Mouse (Mus musculus) stomach, postnatal 0 days (tissue): ENCODE data around the gene Galnt6. TPM values are rescaled to one million over a fixed set of nuclear protein-coding genes. Genes with fewer than 3 reads are reported as not detected.

ENCODE experiments used
- ATAC-seq: fragments of 200-750 bp; cut with Nextera tagmentation; 2 replicates; pipeline ENCODE4 v1.8.0; 2017; ENCODE audit not compliant: low FRiP score, low TSS enrichment
- DNase-seq: peaks from one replicate; pipeline ENCODE4 v3.0.0-alpha.2; 2016; ENCODE audit warnings: low spot score
- H3K27ac ChIP-seq: fragments of 300-500 bp; sonication (generic); replicated peaks from 2 replicates; pipeline ENCODE4 v1.5.1; 2014; ENCODE audit warnings: mild to moderate bottlenecking, control low read depth
- H3K27me3 ChIP-seq: fragments of 300-500 bp; sonication (generic); 2 replicates; pipeline ENCODE4 v1.6.1; 2014; ENCODE audit warnings: low read length; ENCODE audit not compliant: control insufficient read depth, insufficient read depth
- H3K36me3 ChIP-seq: fragments of 300-500 bp; sonication (generic); 2 replicates; pipeline ENCODE4 v1.6.1; 2014; ENCODE audit warnings: low read length, mixed read lengths; ENCODE audit not compliant: control insufficient read depth, insufficient read depth
- H3K4me1 ChIP-seq: fragments of 300-500 bp; sonication (generic); replicated peaks from 2 replicates; pipeline ENCODE4 v1.6.1; 2014; ENCODE audit warnings: antibody characterized with exemption; ENCODE audit not compliant: control insufficient read depth, insufficient read depth
- H3K4me2 ChIP-seq: fragments of 300-500 bp; sonication (generic); replicated peaks from 2 replicates; pipeline ENCODE4 v1.6.1; 2014; ENCODE audit warnings: low read depth, mild to moderate bottlenecking, control low read depth, moderate library complexity
- H3K4me3 ChIP-seq: fragments of 300-500 bp; sonication (generic); 2 replicates; pipeline ENCODE4 v1.5.1; 2014; ENCODE audit warnings: low read depth, low read length, control low read depth
- H3K9ac ChIP-seq: fragments of 300-500 bp; sonication (generic); 2 replicates; pipeline ENCODE4 v1.6.1; 2014; ENCODE audit warnings: mild to moderate bottlenecking, low read length, control low read depth, mixed read lengths
- H3K9me3 ChIP-seq: fragments of 300-500 bp; sonication (generic); 2 replicates; pipeline ENCODE4 v1.6.1; 2016; ENCODE audit warnings: low read length; ENCODE audit not compliant: control insufficient read depth
- CTCF ChIP-seq: IDR thresholded peaks from 2 replicates; pipeline ENCODE4 v1.5.1; 2016; ENCODE audit warnings: antibody characterized with exemption, low read depth, mild to moderate bottlenecking, moderate library complexity
- EP300 ChIP-seq: optimal IDR thresholded peaks from 2 replicates; pipeline ENCODE3; 2016; ENCODE audit warnings: antibody characterized with exemption
- WGBS: fragments of 180-500 bp; shearing (Covaris S2); extraction: QIAGEN DNeasy Blood & Tissue Kit; methylation state at CpG from one replicate; pipeline ENCODE4 v1.1.7; 2014; 5-methylcytosine and 5-hydroxymethylcytosine counted together
- polyA plus RNA-seq: library from polyadenylated mRNA; unstranded; fragments of >200 nt; fragmentation: Nextera tagmentation; extraction: Ambion mirVana; gene quantifications from 2 replicates; pipeline ENCODE4 v1.2.1, GENCODE M21; 2015

Gene Galnt6
- polyA plus RNA-seq, 1 experiment from 2014 or later: 11.0 TPM

- ATAC-seq (peak; percentile 79), DNase-seq (peak; percentile 55)
- no peak overlapping the region for H3K9ac ChIP-seq
- no peak overlapping the region for H3K4me2 ChIP-seq
- 38% methylated on average over 4 of the region's 4 CpGs for WGBS
- H3K27ac ChIP-seq: peak overlapping the region; percentile 45; the same call in 1 of the 2 replicates
- no peaks in the 10 kb centered on the region for H3K9me3 ChIP-seq
- H3K27me3 ChIP-seq: no peaks in the 10 kb centered on the region
- no peak overlapping the region for H3K4me3 ChIP-seq
- H3K4me1 ChIP-seq: no peaks in the 10 kb centered on the region
- no peaks in the 10 kb centered on the region for H3K36me3 ChIP-seq
- TF ChIP-seq CTCF (no peak), EP300 (no peak)
Observed at GRCm38 (mm10) chr15:100722026-100722425, 7.2 kb downstream of the Galnt6 start.

GRCm38 (mm10) chr15:100721445-100721844 lies 7.7 kb downstream of the Galnt6 start:
- Histone ChIP-seq H3K9me3 (no peaks in the 10 kb centered on the region), H3K4me1 (no peaks in the 10 kb centered on the region), H3K36me3 (no peaks in the 10 kb centered on the region), H3K4me3 (no peak overlapping the region), H3K4me2 (no peak overlapping the region), H3K27ac (no peak overlapping the region), H3K9ac (no peak overlapping the region), H3K27me3 (no peaks in the 10 kb centered on the region)
- ATAC-seq (no peak), DNase-seq (no peak)
- 90% methylated on average over 5 of the region's 5 CpGs for WGBS
- TF ChIP-seq EP300 (no peak), CTCF (no peak)

GRCm38 (mm10) chr15:100720066-100720465 lies 9.1 kb downstream of the Galnt6 start:
- Histone ChIP-seq H3K27me3 (no peaks in the 10 kb centered on the region), H3K4me1 (no peaks in the 10 kb centered on the region), H3K4me2 (no peak overlapping the region), H3K27ac (no peak overlapping the region), H3K9me3 (no peaks in the 10 kb centered on the region), H3K4me3 (no peak overlapping the region), H3K36me3 (no peaks in the 10 kb centered on the region), H3K9ac (no peak overlapping the region)
- ATAC-seq (no peak), DNase-seq (no peak)
- TF ChIP-seq EP300 (no peak), CTCF (no peak)
- 69% methylated on average over 10 of the region's 10 CpGs for WGBS

GRCm38 (mm10) chr15:100719217-100719616 lies 10.0 kb downstream of the Galnt6 start:
- Histone ChIP-seq H3K36me3 (no peaks in the 10 kb centered on the region), H3K27ac (no peak overlapping the region), H3K9me3 (no peaks in the 10 kb centered on the region), H3K4me2 (no peak overlapping the region), H3K9ac (no peak overlapping the region), H3K4me3 (no peak overlapping the region), H3K4me1 (no peaks in the 10 kb centered on the region), H3K27me3 (no peaks in the 10 kb centered on the region)
- DNase-seq (no peak), ATAC-seq (no peak)
- 86% methylated on average over 5 of the region's 5 CpGs for WGBS
- TF ChIP-seq EP300 (no peak), CTCF (peak; percentile 23)

- no peak overlapping the region for H3K4me3 ChIP-seq
- no peak for ATAC-seq
- WGBS: 79% methylated on average over 11 of the region's 11 CpGs
- no peak overlapping the region for H3K4me2 ChIP-seq
- no peaks in the 10 kb centered on the region for H3K27me3 ChIP-seq
- no peak overlapping the region for H3K9ac ChIP-seq
- no peaks in the 10 kb centered on the region for H3K9me3 ChIP-seq
- no peaks in the 10 kb centered on the region for H3K4me1 ChIP-seq
- H3K27ac ChIP-seq: no peak overlapping the region
- TF ChIP-seq EP300: no peak
- TF ChIP-seq CTCF: peak; percentile 44
- DNase-seq: no peak
- H3K36me3 ChIP-seq: no peaks in the 10 kb centered on the region
Observed at GRCm38 (mm10) chr15:100718572-100718971, 10.6 kb downstream of the Galnt6 start.

GRCm38 (mm10) chr15:100717933-100718332 lies 11.2 kb downstream of the Galnt6 start:
- WGBS: 74% methylated on average over 6 of the region's 6 CpGs
- Histone ChIP-seq H3K4me2 (no peak overlapping the region), H3K9me3 (no peaks in the 10 kb centered on the region), H3K4me3 (no peak overlapping the region), H3K27me3 (no peaks in the 10 kb centered on the region), H3K36me3 (no peaks in the 10 kb centered on the region), H3K27ac (no peak overlapping the region), H3K4me1 (no peaks in the 10 kb centered on the region), H3K9ac (no peak overlapping the region)
- TF ChIP-seq EP300 (no peak), CTCF (no peak)
- no peak for ATAC-seq
- no peak for DNase-seq
